Mouse (Mus musculus) layer of hippocampus, adult 9-11 months (tissue): Measurements from ENCODE around the gene Asic2.

Source experiments
- DNase-seq: peaks from one replicate; pipeline ENCODE4 v3.0.0; 2022

Gene Asic2

DNA sequence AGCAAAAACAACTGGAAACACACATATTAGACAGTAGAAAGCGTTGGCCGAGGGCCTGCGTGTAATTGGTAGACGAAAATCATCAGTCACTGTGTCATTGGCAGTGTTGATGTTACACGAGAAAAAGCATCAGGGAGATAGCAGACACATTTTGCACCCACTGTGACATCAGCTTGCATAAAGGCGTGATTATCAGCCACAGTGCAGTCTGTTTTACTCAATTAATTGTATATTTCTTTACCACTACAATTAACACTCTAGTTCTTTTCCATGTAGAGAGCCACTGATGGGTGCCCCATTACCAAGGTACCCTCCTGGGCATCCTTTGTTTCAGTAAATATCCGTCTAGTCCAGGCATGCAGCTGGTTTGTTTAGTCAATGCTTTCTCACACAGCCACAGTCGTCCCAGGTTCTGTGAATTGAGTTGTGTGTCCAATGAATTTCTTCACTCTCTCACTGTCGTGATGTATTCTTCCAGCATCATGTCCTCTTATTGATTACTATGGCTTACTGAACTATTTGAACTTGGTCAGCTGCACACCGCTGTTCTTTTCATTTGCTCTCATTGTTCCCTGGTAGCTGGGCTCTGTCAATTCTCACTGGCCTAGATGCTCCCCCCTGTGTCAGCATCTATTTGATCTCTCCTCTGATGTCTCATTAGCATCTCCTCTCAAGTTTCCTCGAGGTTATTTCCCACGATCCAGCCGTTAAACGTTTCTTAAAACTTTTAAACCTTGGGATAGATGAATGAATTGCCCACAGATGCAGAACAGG is 466.6 kb downstream of the Asic2 start:
- DNase-seq, result no peak

DNA sequence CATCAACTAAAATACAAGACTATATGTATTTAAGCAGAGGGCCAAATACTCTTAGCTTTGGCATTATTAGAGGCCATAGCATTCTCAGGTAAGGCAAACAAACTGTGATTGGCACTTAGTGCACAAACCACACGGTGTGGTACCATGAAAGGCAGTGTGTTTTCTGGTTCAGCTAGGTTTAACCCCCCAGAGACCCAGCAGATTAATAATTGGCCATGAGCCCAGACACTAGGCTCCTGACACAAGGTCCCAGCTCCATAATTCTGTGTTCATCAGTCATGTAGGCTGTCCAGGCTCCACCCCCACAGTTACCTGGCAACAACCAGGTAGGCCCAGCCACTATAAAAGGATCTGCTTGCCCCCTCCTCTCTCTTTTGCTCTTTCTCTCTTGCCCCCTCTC is 469.3 kb downstream of the Asic2 start:
- no peak for DNase-seq

- DNase-seq, result peak; percentile 37
Observed at GRCm38 (mm10) chr11:81497652-81498391, 470.4 kb downstream of the Asic2 start.

GRCm38 (mm10) chr11:81496446-81496845 is 471.8 kb downstream of the Asic2 start:
- no peak for DNase-seq

DNA sequence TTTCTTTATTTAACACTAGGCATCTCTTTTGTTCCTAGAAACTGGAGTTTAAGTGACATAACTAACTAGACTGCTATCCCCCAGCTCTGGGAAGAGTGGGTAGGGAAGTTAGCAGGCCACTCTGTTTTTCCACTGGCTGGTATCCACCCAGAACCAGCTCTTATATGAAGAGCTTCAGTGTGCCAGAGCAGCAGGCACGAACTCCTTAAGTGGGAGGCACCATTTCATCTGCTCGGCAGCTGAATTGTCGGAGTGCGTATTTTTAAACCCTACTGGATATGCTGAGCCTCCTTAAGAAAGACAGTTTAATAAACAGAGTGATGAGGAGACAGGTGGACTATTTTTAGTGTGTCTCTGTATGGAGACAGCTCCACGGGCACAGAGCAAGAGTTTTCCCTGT is 475.9 kb downstream of the Asic2 start:
- DNase-seq, result peak; percentile 48

DNA sequence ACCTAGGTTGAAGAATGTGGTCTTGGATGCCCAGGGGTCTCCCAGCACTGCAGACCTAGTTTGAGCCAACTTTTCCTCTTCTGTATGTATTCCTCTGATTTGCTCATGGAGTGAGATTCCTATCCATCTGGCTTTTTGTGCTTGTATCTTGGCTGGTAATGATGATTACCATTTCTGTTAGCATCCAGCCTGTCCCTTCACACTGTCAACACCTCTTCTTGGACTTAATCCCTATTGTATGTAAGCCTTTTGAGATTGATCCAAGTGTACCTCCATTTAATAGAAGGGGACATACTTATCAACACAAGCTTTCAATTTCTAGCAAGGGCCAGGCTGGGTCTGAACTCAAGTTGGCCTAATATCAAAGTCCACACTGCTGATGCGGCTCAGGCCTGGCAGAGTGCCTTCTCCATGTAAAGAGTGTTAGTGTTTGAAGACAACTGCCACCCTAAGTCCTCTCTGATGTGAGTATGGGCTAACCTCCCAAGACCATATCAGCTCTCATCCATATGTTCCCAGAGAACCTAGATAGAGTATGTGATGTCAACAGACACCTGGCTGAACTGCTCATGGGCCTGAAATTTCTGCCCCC is 479.0 kb downstream of the Asic2 start:
- DNase-seq, result no peak

- no peak for DNase-seq
Observed at GRCm38 (mm10) chr11:81488681-81489080, 479.6 kb downstream of the Asic2 start.

DNA sequence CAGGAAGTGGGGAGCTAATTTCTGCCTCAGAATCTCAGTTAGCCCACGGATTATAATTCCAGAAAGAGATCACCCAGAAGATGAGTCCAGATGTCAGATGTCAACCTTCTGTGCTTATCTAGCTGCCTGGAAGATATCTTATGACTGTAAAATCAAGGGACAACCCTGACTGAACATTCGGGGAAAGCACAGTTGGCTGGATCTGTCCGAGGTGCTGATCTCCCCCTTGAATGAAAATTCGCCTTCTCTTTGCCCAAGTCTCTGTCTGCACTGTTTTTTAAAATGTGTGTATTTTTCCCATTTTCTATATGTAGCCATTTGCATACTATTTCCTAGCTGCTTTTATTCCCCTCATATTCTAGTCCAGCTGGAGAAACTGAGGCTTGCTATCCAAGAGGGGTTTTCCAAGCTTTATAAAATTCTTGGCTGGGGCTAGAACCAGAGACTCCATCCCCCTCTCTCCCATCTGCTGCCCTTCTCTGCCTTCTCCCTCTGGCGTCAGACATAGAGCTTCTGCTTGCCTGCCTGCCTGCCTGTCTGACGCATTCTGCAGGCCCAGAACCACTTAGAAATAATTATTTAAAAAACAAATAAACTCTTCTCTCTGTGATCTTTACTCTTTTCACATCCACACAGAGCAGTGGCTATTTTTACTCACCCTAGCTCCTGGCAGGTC is 481.9 kb downstream of the Asic2 start:
- DNase-seq, result peak; percentile 78

DNA sequence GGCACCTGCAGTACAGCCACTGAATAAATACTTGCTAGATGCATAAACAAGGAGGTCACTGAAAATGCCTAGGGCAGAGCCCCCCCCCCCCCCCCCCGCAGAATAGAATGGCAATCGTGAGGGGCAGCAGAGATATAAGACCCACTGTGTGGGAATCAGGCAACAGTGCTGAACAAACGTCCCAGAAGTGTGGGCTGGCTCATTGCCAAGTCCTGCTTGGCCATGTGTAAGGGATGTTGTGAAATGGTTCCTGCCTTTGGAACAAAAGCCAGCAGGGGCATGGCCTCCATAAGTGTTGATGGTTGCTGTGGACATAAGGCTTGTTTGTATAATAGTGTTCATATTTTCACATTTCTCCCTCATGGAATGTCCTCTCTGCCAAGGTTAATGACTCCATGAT is 487.1 kb downstream of the Asic2 start:
- no peak for DNase-seq

- no peak for DNase-seq
Observed at GRCm38 (mm10) chr11:81476231-81476630, 492.0 kb downstream of the Asic2 start.

- no peak for DNase-seq
Observed at GRCm38 (mm10) chr11:81474121-81474520, 494.1 kb downstream of the Asic2 start.

DNA sequence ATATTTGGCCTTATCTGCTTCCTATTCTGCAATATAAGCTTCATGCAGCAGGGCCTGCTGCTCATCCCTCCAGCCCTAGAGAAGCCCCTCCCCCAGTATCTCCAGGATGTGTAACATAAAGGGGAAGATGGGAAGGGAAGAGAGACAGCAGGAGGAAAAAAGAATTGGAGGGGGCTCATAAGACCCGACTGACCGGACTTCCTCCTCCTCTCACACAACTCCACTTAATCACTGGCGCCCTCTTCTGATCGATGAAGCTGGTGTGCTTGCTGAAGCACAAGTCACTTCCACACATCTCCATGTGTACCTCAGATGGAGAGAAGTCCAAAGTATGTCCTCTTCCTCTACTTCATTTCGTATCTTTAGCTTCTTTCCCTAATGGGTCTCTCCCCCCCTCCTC is 506.1 kb downstream of the Asic2 start:
- peak; percentile 16 for DNase-seq

GRCm38 (mm10) chr11:81461748-81462147 is 506.5 kb downstream of the Asic2 start:
- DNase-seq, result no peak

- no peak for DNase-seq
Observed at GRCm38 (mm10) chr11:81454921-81455320, 513.3 kb downstream of the Asic2 start.

DNA sequence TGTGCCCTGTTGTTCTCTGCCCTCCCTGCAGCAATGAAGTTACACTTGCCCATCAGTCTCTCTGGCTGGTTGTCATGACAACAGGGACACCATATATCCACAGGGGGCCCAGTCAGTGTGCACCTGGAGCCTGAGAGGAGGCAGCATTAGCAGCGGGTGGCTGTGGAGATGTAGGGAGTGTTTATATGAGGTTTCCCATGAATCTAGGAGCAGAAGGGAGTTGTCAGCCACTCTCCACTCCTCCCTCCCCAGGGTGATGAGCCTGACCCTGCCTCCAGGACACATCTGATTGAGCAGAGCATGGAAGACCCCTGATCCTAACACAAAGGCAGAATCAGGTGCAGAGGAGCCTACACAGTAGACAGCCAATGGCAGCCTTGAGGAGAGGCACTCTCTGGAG is 514.1 kb downstream of the Asic2 start:
- no peak for DNase-seq

DNA sequence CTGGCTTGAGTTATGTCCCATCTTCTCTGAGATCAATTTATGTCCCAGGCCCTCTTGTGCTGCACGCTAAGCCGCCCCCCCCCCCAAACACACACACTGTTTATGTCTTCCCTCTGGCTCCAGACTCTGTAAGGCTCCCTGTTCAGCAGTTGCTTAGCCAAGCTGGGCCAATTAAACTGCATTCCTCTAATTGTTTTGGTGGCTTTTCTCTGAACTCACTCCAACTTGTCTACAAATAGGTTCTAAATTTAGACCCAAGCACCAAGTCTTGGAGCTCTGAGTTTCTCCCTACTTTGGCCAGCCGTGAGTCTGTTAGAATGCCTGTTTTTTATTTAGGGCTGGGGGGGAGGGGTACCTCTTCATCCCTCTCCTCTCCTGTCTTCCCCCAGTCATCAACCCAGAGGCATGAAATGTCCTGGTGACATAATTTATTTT is 519.0 kb downstream of the Asic2 start:
- DNase-seq, result peak; percentile 15

GRCm38 (mm10) chr11:81446347-81446746 is 521.9 kb downstream of the Asic2 start:
- no peak for DNase-seq

DNA sequence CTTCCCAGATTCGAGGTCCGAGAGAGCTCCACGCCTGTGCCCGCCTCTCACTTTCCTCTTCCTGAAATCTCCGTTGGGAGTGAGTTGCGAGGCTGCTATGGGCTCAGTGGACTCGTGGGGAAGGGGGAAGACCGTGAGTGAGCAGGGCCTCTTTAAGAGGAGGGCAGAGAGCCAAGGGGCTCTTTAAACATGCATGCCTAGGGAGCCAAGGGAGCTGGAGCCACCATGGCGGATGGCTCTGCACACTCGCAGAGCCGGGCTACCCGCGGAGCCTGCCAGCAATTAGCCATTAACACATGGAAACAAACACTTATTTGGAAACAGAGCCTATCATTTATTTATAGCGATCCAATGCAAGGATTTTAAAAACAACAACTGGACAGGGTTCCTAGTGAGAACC is 541.4 kb downstream of the Asic2 start:
- no peak for DNase-seq

GRCm38 (mm10) chr11:81419112-81419511 is 549.1 kb downstream of the Asic2 start:
- no peak for DNase-seq

GRCm38 (mm10) chr11:81418027-81418426 is 550.2 kb downstream of the Asic2 start:
- DNase-seq, result no peak

GRCm38 (mm10) chr11:81416319-81416718 is 551.9 kb downstream of the Asic2 start:
- DNase-seq, result no peak

GRCm38 (mm10) chr11:81414596-81414995 is 553.7 kb downstream of the Asic2 start:
- no peak for DNase-seq

GRCm38 (mm10) chr11:81411251-81411650 is 557.0 kb downstream of the Asic2 start:
- DNase-seq, result peak; percentile 18
